Mouse (Mus musculus): ENCODE measurements at regions not wholly inside any gene's neighbourhood (a gene's known extent, or its start where the extent isn't known, plus 50 kb on each side); places are given as distances from the start of the nearest gene placed in this dataset.

DNA sequence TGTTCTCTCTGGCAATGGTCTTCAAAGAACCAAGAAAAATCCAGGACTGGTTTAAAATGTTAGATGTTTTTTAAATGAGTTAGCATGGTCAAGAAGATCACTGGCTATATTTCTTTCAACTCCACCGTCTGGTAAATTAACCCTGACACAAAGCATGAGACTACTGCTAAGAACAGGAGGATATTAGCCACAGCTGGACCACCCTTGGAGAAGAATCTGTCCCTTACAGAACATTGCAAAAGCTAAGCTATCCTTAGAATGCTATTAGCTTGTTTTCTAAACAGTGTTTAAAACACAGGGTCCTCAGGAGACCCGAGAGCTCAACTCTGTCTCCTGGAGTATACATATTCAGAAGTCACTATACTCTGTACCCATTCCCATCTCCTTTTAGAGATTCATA, 644.9 kb downstream of the Actr3 start:
- TF ChIP-seq POLR2A (IDR thresholded peaks at IDR 0.05; ENCODE audit: borderline replicate concordance, insufficient read depth, low read length) = no peak
- TF ChIP-seq CTCF (IDR thresholded peaks at IDR 0.05; ENCODE audit: borderline replicate concordance, insufficient read depth, low read depth, low read length) = no peak

Measured in cerebellum, adult 2 months (tissue).